Mouse (Mus musculus) kidney, adult 18-20 months (tissue): ENCODE results near the gene Slc41a1.

Source experiments
- DNase-seq: peaks from one replicate; pipeline ENCODE4 v3.0.0; 2021

Gene Slc41a1

GRCm38 (mm10) chr1:131828297-131829126, 1.2 kb downstream of the Slc41a1 start:
- no peak for DNase-seq

GRCm38 (mm10) chr1:131829279-131829678, 2.0 kb downstream of the Slc41a1 start:
- DNase-seq: peak; percentile 4

- no peak for DNase-seq
Measured at GRCm38 (mm10) chr1:131830561-131830960, 3.3 kb downstream of the Slc41a1 start.

- DNase-seq: no peak
Measured at GRCm38 (mm10) chr1:131830971-131831641, 3.8 kb downstream of the Slc41a1 start.

- no peak for DNase-seq
Measured at GRCm38 (mm10) chr1:131837035-131837434, 9.7 kb downstream of the Slc41a1 start.

GRCm38 (mm10) chr1:131838542-131838941, 11.2 kb downstream of the Slc41a1 start:
- no peak for DNase-seq

- no peak for DNase-seq
Measured at GRCm38 (mm10) chr1:131839279-131839678, 12.0 kb downstream of the Slc41a1 start.

- no peak for DNase-seq
Measured at GRCm38 (mm10) chr1:131842221-131842620, 14.9 kb downstream of the Slc41a1 start.

- no peak for DNase-seq
Measured at GRCm38 (mm10) chr1:131843758-131844157, 16.5 kb downstream of the Slc41a1 start.

- no peak for DNase-seq
Measured at GRCm38 (mm10) chr1:131844883-131845282, 17.6 kb downstream of the Slc41a1 start.

- peak; percentile 68 for DNase-seq
Measured at GRCm38 (mm10) chr1:131846255-131846654, 19.0 kb downstream of the Slc41a1 start.

- DNase-seq: no peak
Measured at GRCm38 (mm10) chr1:131861811-131862210, 34.5 kb downstream of the Slc41a1 start.

GRCm38 (mm10) chr1:131865596-131865995, 38.3 kb downstream of the Slc41a1 start:
- DNase-seq: no peak

GRCm38 (mm10) chr1:131866304-131866999, 39.2 kb downstream of the Slc41a1 start:
- no peak for DNase-seq

- DNase-seq: peak; percentile 92
Measured at GRCm38 (mm10) chr1:131867093-131867945, 40.0 kb downstream of the Slc41a1 start, which contains the start of gene Rab29. Gene Rab29 (plus strand): TSS chr1:131867224.

GRCm38 (mm10) chr1:131867946-131868290, 40.6 kb downstream of the Slc41a1 start:
- DNase-seq: no peak

- no peak for DNase-seq
Measured at GRCm38 (mm10) chr1:131869561-131869960, 42.3 kb downstream of the Slc41a1 start.

- no peak for DNase-seq
Measured at GRCm38 (mm10) chr1:131872856-131873255, 45.6 kb downstream of the Slc41a1 start.

- DNase-seq: no peak
Measured at GRCm38 (mm10) chr1:131879816-131880215, 52.5 kb downstream of the Slc41a1 start.

- DNase-seq: peak; percentile 21
Measured at GRCm38 (mm10) chr1:131882787-131883186, 55.5 kb downstream of the Slc41a1 start.

- no peak for DNase-seq
Measured at GRCm38 (mm10) chr1:131886173-131886572, 58.9 kb downstream of the Slc41a1 start.

- DNase-seq: no peak
Measured at GRCm38 (mm10) chr1:131886641-131887040, 59.3 kb downstream of the Slc41a1 start.
